Mouse (Mus musculus): ENCODE measurements around the gene Osbpl8. TPM values are rescaled to one million over a fixed set of nuclear protein-coding genes. Genes with fewer than 3 reads are reported as not detected.

Gene Osbpl8
- polyA plus RNA-seq, 1 experiment = 1.1 TPM

DNA sequence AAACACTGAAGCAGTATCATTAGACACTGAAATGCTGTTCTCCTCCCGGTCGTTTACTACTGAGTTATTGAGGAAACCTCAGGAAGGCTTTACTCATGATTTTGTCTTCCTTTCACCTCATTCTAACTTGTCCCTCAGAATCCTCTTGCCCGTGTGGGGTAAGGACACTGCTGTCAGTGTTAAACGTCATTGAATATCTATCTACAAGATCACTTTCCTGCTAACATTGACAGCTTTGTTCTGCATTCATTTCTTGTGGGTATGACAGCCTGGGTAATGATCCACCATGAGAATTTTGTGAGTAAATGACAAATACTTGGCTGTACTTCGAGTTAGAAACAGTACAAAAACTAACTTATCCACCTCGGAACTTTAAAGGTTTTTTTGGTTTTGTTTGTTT lies 133.1 kb downstream of the Osbpl8 start:
- no peak overlapping the region for H3K4me3 ChIP-seq (ENCODE audit: low read depth, low read length)
- H3K36me3 ChIP-seq (ENCODE audit: control insufficient read depth, insufficient read depth, low read length) = peaks cover 2% of the 10 kb centered on the region; the same call in 1 of the 2 replicates
- no peaks in the 10 kb centered on the region for H3K4me1 ChIP-seq (ENCODE audit: control insufficient read depth, insufficient read depth, insufficient read length, low read length)
- TF ChIP-seq POLR2A (IDR thresholded peaks at IDR 0.05; ENCODE audit: low read depth, low read length) (no peak), CTCF (IDR thresholded peaks at IDR 0.05; ENCODE audit: extremely low read depth, insufficient read length, insufficient replicate concordance, low read depth, low read length) (no peak)
- no peaks in the 10 kb centered on the region for H3K27me3 ChIP-seq (ENCODE audit: control insufficient read depth, insufficient read depth, low read length)
- 39% methylated on average over 6 of the region's 6 CpGs for WGBS
- no peak overlapping the region for H3K27ac ChIP-seq (ENCODE audit: insufficient read depth, low read depth, low read length)

- Histone ChIP-seq H3K36me3 (ENCODE audit: control insufficient read depth, insufficient read depth, low read length) (no peaks in the 10 kb centered on the region), H3K27ac (ENCODE audit: insufficient read depth, low read depth, low read length) (no peak within 1 kb of the TSS; the same call in 1 of the 2 replicates), H3K4me3 (ENCODE audit: low read depth, low read length) (peak within 1 kb of the TSS; percentile 90), H3K27me3 (ENCODE audit: control insufficient read depth, insufficient read depth, low read length) (no peaks in the 10 kb centered on the region), H3K4me1 (ENCODE audit: control insufficient read depth, insufficient read depth, insufficient read length, low read length) (no peaks in the 10 kb centered on the region)
- TF ChIP-seq POLR2A (IDR thresholded peaks at IDR 0.05; ENCODE audit: low read depth, low read length) (peak; percentile 56; the same call in 1 of the 2 replicates), CTCF (IDR thresholded peaks at IDR 0.05; ENCODE audit: extremely low read depth, insufficient read length, insufficient replicate concordance, low read depth, low read length) (peak; percentile 70; the same call in 1 of the 2 replicates)
- WGBS = 2% methylated on average over 54 of the region's 54 CpGs
Observed at GRCm38 (mm10) chr10:111298140-111299098, 133.9 kb downstream of the Osbpl8 start, which contains the start of gene Bbs10. TSS of gene Bbs10 (plus strand) at chr10:111298679.

DNA sequence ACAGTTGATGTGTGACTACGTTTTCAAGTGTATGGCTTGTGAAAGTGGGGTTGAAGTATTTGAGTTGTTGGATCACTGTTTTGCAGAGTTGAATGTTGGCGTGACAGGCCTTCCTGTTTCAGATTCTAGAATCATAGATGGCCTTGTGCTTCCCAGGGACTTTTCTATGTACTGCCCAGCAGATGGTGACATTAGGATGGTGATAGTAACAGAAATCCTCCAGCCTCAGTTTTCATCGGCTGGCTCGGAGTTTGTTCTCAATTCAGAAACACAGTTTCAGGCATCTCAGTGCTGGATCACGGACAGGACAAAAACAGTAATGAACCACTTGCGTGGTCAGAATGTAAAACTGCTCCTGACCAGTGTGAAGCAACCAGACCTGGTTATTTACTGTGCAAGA lies 135.0 kb downstream of the Osbpl8 start:
- no peaks in the 10 kb centered on the region for H3K4me1 ChIP-seq (ENCODE audit: control insufficient read depth, insufficient read depth, insufficient read length, low read length)
- H3K27me3 ChIP-seq (ENCODE audit: control insufficient read depth, insufficient read depth, low read length) = no peaks in the 10 kb centered on the region
- 82% methylated on average over 6 of the region's 6 CpGs for WGBS
- no peak overlapping the region for H3K27ac ChIP-seq (ENCODE audit: insufficient read depth, low read depth, low read length)
- H3K36me3 ChIP-seq (ENCODE audit: control insufficient read depth, insufficient read depth, low read length) = no peaks in the 10 kb centered on the region
- H3K4me3 ChIP-seq (ENCODE audit: low read depth, low read length) = no peak overlapping the region
- no peak for TF ChIP-seq CTCF (IDR thresholded peaks at IDR 0.05; ENCODE audit: extremely low read depth, insufficient read length, insufficient replicate concordance, low read depth, low read length)
- no peak for TF ChIP-seq POLR2A (IDR thresholded peaks at IDR 0.05; ENCODE audit: low read depth, low read length)

GRCm38 (mm10) chr10:111301041-111301440 lies 136.5 kb downstream of the Osbpl8 start:
- no peaks in the 10 kb centered on the region for H3K36me3 ChIP-seq (ENCODE audit: control insufficient read depth, insufficient read depth, low read length)
- no peaks in the 10 kb centered on the region for H3K27me3 ChIP-seq (ENCODE audit: control insufficient read depth, insufficient read depth, low read length)
- TF ChIP-seq CTCF (IDR thresholded peaks at IDR 0.05; ENCODE audit: extremely low read depth, insufficient read length, insufficient replicate concordance, low read depth, low read length) (no peak), POLR2A (IDR thresholded peaks at IDR 0.05; ENCODE audit: low read depth, low read length) (no peak)
- 97% methylated on average over 5 of the region's 5 CpGs for WGBS
- H3K27ac ChIP-seq (ENCODE audit: insufficient read depth, low read depth, low read length) = no peak overlapping the region
- no peak overlapping the region for H3K4me3 ChIP-seq (ENCODE audit: low read depth, low read length)
- H3K4me1 ChIP-seq (ENCODE audit: control insufficient read depth, insufficient read depth, insufficient read length, low read length) = no peaks in the 10 kb centered on the region

- no peaks in the 10 kb centered on the region for H3K27me3 ChIP-seq (ENCODE audit: control insufficient read depth, insufficient read depth, low read length)
- no peaks in the 10 kb centered on the region for H3K36me3 ChIP-seq (ENCODE audit: control insufficient read depth, insufficient read depth, low read length)
- no peaks in the 10 kb centered on the region for H3K4me1 ChIP-seq (ENCODE audit: control insufficient read depth, insufficient read depth, insufficient read length, low read length)
- TF ChIP-seq POLR2A (IDR thresholded peaks at IDR 0.05; ENCODE audit: low read depth, low read length) = no peak
- no peak for TF ChIP-seq CTCF (IDR thresholded peaks at IDR 0.05; ENCODE audit: extremely low read depth, insufficient read length, insufficient replicate concordance, low read depth, low read length)
- no peak overlapping the region for H3K27ac ChIP-seq (ENCODE audit: insufficient read depth, low read depth, low read length)
- H3K4me3 ChIP-seq (ENCODE audit: low read depth, low read length) = no peak overlapping the region
- 85% methylated on average over 6 of the region's 6 CpGs for WGBS
Observed at GRCm38 (mm10) chr10:111302486-111302885, 137.9 kb downstream of the Osbpl8 start.

DNA sequence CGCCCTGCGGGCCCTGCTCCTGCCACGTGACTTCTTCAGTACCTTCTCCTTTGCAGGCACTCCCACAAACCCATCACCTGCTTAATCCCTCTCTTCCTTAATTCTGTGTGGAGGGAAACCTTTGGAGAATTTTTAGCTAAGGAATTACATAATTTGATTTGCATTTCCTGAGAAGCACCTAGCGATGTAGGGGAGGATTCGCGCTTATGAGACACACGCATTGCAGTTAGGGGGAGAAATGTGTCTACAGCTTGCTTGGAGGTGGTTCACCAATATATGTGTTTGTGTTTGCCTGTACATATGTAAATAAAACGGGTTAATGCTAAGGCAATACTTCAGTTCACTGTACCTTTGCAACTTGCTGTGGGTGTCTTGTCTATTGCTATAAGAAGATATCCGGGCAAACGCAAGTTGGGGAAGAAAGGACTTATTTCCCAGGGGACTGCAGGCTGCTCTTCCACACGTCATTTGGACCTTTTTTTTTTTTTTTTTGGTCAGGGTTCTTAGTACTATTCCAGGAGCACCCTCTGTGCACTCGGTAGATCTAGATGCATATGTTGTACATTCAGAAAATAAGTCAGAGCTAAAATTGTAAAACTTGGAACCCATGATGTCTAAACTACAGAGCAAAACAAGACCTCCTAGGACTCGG lies 144.4 kb downstream of the Osbpl8 start:
- WGBS = 88% methylated on average over 13 of the region's 13 CpGs
- Histone ChIP-seq H3K27ac (ENCODE audit: insufficient read depth, low read depth, low read length) (no peak overlapping the region), H3K36me3 (ENCODE audit: control insufficient read depth, insufficient read depth, low read length) (no peaks in the 10 kb centered on the region)

DNA sequence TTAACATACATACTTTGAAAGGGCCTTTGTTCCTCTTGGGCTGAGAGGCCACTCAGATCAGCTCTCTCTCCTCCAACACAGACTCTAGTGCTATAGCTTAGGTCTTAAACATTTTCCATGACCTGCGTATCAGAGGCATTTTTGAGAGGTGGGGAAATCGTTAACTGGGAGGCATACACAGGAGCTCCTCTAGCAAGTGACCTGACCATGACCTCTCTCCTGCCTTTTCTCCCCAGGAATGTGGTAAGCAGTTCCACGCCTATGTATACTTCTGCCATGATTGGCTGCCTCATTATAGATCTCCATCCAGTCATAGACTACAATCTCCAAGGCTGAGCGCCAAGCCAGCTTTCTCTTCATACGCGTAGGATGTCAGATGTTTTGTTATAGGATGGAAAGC lies 148.7 kb downstream of the Osbpl8 start:
- Histone ChIP-seq H3K4me1 (ENCODE audit: control insufficient read depth, insufficient read depth, insufficient read length, low read length) (no peaks in the 10 kb centered on the region), H3K27me3 (ENCODE audit: control insufficient read depth, insufficient read depth, low read length) (no peaks in the 10 kb centered on the region), H3K36me3 (ENCODE audit: control insufficient read depth, insufficient read depth, low read length) (no peaks in the 10 kb centered on the region), H3K4me3 (ENCODE audit: low read depth, low read length) (no peak overlapping the region), H3K27ac (ENCODE audit: insufficient read depth, low read depth, low read length) (no peak overlapping the region)
- no peak for TF ChIP-seq CTCF (IDR thresholded peaks at IDR 0.05; ENCODE audit: extremely low read depth, insufficient read length, insufficient replicate concordance, low read depth, low read length)
- no peak for TF ChIP-seq POLR2A (IDR thresholded peaks at IDR 0.05; ENCODE audit: low read depth, low read length)
- WGBS = 43% methylated on average over 6 of the region's 6 CpGs

More for the DNA sequence above, 144.4 kb downstream of the Osbpl8 start:
- no peaks in the 10 kb centered on the region for H3K27me3 ChIP-seq (ENCODE audit: control insufficient read depth, insufficient read depth, low read length)
- H3K4me3 ChIP-seq (ENCODE audit: low read depth, low read length) = no peak overlapping the region
- no peaks in the 10 kb centered on the region for H3K4me1 ChIP-seq (ENCODE audit: control insufficient read depth, insufficient read depth, insufficient read length, low read length)
- TF ChIP-seq CTCF (IDR thresholded peaks at IDR 0.05; ENCODE audit: extremely low read depth, insufficient read length, insufficient replicate concordance, low read depth, low read length) (no peak), POLR2A (IDR thresholded peaks at IDR 0.05; ENCODE audit: low read depth, low read length) (no peak)
